Mouse (Mus musculus) thymus, adult 2 months (tissue): ENCODE data around the gene Rtn1. TPM values are rescaled to one million over a fixed set of nuclear protein-coding genes. Genes with fewer than 3 reads are reported as not detected.

Source experiments
- DNase-seq: peaks from one replicate; pipeline ENCODE4 v3.0.0; 2021
- H3K27ac ChIP-seq: fragments of 200-500 bp; 2 replicates; pipeline ENCODE4 v1.5.1; 2012; ENCODE audit warnings: low read length, control low read depth; ENCODE audit not compliant: control insufficient read depth, insufficient read depth
- H3K27me3 ChIP-seq: fragments of 200-500 bp; 2 replicates; pipeline ENCODE4 v1.6.1; 2012; ENCODE audit warnings: mild to moderate bottlenecking, low read length, moderate library complexity, mixed read lengths; ENCODE audit not compliant: control insufficient read depth, insufficient read depth
- H3K36me3 ChIP-seq: fragments of 200-500 bp; 2 replicates; pipeline ENCODE4 v1.6.1; 2012; ENCODE audit warnings: mild to moderate bottlenecking, low read length, moderate library complexity; ENCODE audit not compliant: control insufficient read depth, insufficient read depth
- H3K4me1 ChIP-seq: fragments of 200-500 bp; replicated peaks from 2 replicates; pipeline ENCODE4 v1.6.1; 2012; ENCODE audit warnings: low read length; ENCODE audit not compliant: control insufficient read depth, insufficient read depth
- H3K4me3 ChIP-seq: fragments of 200-500 bp; 2 replicates; pipeline ENCODE4 v1.5.1; 2012; ENCODE audit warnings: mild to moderate bottlenecking, low read length, control low read depth, moderate library complexity; ENCODE audit not compliant: control insufficient read depth, insufficient read depth
- CTCF ChIP-seq: fragments of 200-500 bp; IDR thresholded peaks from 2 replicates; pipeline ENCODE4 v1.5.1; 2012; ENCODE audit warnings: mild to moderate bottlenecking, control low read depth, low read length, moderate library complexity, borderline replicate concordance; ENCODE audit not compliant: control insufficient read depth, poor library complexity, insufficient read depth; ENCODE audit errors: extremely low read depth
- POLR2A ChIP-seq: fragments of 200-500 bp; IDR thresholded peaks from 2 replicates; pipeline ENCODE4 v1.6.1; 2012; ENCODE audit warnings: mild to moderate bottlenecking, low read length, control low read depth, moderate library complexity; ENCODE audit not compliant: control insufficient read depth, poor library complexity, insufficient read depth; ENCODE audit errors: extremely low read depth
- WGBS: fragments of 180-500 bp; shearing (Covaris S2); methylation state at CpG from one replicate; pipeline ENCODE4 v1.1.7; 2018; 5-methylcytosine and 5-hydroxymethylcytosine counted together
- polyA plus RNA-seq: library from polyadenylated mRNA; depleted of rRNA; stranded (reverse); fragments of >200 nt; gene quantifications from 2 replicates; pipeline ENCODE4 v1.2.3, GENCODE M21; 2012; rRNA removed

Gene Rtn1
- 1.6 and 1.9 TPM in 2 replicates for polyA plus RNA-seq

DNA sequence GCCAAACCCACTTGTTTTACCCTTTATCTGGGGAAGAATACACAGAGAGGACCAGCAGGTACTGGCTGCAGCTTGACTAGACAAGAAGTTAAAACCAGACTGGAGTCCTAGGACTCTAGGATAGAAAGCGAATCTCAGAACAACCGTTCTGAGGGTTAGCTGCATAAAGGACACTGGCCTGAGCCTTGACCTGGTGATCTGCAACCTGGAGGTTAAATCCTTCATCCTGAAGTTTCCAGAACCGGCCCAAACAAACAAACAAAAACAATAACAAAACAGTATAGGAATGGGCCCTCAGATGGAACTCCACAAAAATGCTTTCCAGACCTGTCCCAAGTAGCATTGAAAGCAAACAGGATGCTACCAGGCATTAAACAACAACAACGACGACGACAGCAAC is at the start of gene Rtn1:
Rtn1 (minus strand) TSS at position 101 of the 400 bp plus-strand sequence.
- H3K36me3 ChIP-seq = no peaks in the 10 kb centered on the region
- H3K27me3 ChIP-seq = peaks cover 7% of the 10 kb centered on the region
- no peaks in the 10 kb centered on the region for H3K4me1 ChIP-seq
- H3K27ac ChIP-seq = no peak within 1 kb of the TSS
- TF ChIP-seq POLR2A (no peak), CTCF (no peak)
- DNase-seq = no peak
- WGBS = 44% methylated on average over 6 of the region's 6 CpGs
- peak within 1 kb of the TSS; percentile 12; the same call in 1 of the 2 replicates for H3K4me3 ChIP-seq

DNA sequence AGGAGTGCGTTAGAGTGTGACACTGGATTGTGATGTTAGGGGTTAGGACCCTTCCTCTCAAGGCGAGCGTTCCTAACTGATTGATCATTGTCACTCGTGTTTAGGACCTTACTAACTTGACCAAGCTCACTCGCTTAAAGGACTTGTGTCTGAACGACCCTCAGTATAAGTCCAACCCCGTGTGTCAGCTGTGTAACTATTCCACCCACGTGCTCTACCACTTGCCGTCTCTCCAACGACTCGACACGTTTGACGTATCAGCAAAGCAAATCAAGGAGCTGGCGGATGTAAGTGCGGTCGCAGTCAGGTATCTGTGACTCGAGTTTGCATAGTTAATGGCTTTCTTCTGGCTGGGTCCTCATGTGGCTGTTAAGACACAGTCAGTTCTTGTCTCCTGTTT is 45.1 kb upstream of the Rtn1 start:
- WGBS = 88% methylated on average over 17 of the region's 17 CpGs
- no peak overlapping the region for H3K4me3 ChIP-seq
- TF ChIP-seq POLR2A = no peak
- no peak for TF ChIP-seq CTCF
- DNase-seq = no peak
- H3K27me3 ChIP-seq = no peaks in the 10 kb centered on the region
- no peaks in the 10 kb centered on the region for H3K36me3 ChIP-seq
- H3K4me1 ChIP-seq = no peaks in the 10 kb centered on the region
- H3K27ac ChIP-seq = no peak overlapping the region

DNA sequence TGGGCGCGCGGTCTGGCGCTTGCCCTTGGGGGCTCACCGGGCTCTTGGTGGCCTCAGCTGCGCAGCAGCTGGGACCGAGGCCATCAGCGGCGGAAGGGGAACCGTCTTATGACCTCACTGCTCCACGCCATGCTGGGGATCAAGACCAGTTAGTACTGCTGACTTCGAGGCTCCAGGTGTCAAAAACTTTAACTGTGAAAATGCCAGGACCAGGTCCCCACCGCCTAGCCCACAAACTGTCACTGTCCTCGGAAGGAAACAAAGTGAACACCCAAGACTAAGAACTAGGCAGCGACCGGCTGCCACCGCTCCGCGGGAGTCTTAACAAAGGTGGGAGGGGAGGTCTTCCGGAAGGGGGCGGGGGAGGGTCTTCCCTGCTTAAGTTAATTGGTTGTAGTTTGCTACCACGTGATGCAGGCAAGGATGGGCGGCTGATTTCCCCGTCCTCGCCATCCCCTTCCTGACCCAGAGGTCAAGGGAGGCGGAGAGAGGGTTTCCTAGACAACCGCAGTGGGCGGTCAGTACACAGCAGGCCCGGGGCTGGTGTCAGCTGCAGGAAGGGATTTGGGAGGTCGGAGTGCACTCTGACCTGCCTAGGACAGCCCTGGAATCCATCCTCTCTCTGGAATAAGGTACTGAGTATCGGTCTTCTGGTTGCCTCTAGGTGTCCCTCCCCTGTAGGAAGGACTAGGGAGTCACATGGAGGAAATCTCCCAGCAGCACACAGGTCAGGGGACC is 33.2 kb upstream of the Rtn1 start, which contains the start of gene Lrrc9:
Lrrc9 (plus strand) TSS at position 28 of the 738 bp plus-strand sequence.
- no peaks in the 10 kb centered on the region; the same call in 1 of the 2 replicates for H3K4me1 ChIP-seq
- H3K27ac ChIP-seq = no peak within 1 kb of the TSS
- no peaks in the 10 kb centered on the region; the same call in 1 of the 2 replicates for H3K27me3 ChIP-seq
- TF ChIP-seq POLR2A = no peak
- TF ChIP-seq CTCF = no peak
- no peaks in the 10 kb centered on the region for H3K36me3 ChIP-seq
- DNase-seq = peak; percentile 30
- 8% methylated on average over 31 of the region's 31 CpGs for WGBS
- H3K4me3 ChIP-seq = peak within 1 kb of the TSS; percentile 21

DNA sequence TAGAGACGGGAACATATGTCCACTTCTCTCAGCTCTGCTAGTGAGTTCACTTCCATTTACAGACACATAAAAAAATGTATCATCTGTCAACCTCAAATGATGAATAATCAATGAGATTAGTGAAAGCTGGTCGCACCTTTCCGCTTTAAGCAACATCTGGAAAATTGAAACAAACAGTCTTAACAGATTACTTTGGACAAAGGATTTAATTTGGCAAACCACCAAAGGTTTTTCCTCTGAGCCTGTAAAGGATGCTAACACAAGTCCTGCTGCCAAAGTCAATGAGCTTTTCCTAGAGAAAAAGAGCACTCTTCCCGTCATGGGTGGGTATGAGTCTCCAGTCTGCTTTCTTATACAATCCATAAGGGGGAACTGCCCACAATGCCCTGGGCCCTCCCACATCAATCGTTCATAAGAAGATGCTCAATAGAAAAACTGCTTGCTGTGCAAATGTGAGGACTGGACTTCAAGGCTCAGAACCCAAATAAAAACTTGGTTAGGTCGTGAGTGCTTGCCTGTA is 30.2 kb upstream of the Rtn1 start:
- Histone ChIP-seq H3K36me3 (no peaks in the 10 kb centered on the region), H3K27ac (no peak overlapping the region), H3K4me3 (no peak overlapping the region), H3K27me3 (no peaks in the 10 kb centered on the region; the same call in 1 of the 2 replicates), H3K4me1 (no peaks in the 10 kb centered on the region; the same call in 1 of the 2 replicates)
- DNase-seq = no peak
- TF ChIP-seq CTCF = no peak
- TF ChIP-seq POLR2A = no peak
- 89% methylated on average over 6 of the region's 6 CpGs for WGBS

DNA sequence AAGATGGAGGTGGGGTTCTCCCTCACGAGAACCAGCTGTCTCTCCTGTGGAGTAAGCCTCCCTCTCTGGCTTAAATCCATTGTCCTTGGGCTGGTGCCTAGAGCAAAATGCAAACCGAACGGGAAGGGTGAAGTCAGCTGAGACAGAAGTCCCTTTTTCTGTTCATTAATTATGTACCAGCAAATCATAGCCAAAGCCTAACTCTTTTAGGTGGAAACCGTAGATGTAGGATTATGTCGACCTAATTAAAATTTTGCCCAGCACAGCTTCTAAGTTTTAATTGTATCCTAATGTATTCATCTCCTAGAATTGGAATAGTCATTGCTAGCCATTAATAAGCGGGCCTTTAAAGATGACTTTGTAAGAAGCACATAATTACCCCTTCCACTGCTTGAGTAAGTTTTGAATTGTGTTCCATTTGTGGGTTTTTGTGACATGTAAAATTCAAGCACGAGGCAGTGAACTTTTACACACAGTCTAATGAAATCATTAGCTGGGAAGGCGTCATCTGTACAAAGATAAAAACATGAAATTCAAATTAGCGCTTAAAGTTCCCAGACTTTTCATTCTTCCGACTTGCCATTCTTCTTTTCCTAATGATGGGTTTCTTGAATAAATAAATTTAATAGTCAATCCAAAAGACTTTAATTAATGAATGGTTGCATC is 29.0 kb upstream of the Rtn1 start:
- Histone ChIP-seq H3K4me3 (no peak overlapping the region), H3K27me3 (no peaks in the 10 kb centered on the region; the same call in 1 of the 2 replicates), H3K27ac (no peak overlapping the region), H3K4me1 (no peaks in the 10 kb centered on the region; the same call in 1 of the 2 replicates), H3K36me3 (no peaks in the 10 kb centered on the region)
- TF ChIP-seq CTCF (no peak), POLR2A (no peak)
- DNase-seq = no peak
- WGBS = 92% methylated on average over 10 of the region's 10 CpGs

DNA sequence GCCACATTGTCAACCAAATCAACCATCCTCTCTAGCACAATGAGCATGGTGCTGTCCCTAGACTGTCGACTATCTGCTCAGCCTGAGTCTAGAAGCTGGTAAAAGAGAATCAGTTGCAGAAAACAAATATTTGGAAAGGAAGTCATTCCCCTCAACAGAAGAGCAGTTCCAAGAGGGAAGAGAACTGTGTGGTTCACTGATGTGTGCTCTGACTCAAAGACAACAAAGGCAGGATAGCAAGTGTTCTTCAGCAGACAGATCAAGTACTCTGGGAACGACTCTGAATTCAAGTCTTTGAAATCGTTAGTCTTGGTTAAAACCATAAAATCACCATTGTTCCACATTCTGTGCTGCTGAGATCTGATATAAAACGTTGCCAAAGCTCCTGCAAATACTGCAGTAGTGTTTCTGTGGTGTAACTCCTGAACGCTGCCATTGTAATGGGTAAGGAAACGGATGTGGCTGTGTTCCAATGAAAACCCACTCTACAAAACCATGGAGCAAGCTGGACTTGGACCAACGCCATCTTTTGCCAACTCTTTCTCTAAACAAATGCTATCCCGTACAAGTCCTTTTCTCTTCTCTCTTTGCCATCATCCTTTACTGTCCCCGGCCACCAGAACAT is 24.5 kb upstream of the Rtn1 start:
- no peaks in the 10 kb centered on the region for H3K4me1 ChIP-seq
- H3K27me3 ChIP-seq = no peaks in the 10 kb centered on the region
- 77% methylated on average over 9 of the region's 9 CpGs for WGBS
- no peak overlapping the region for H3K27ac ChIP-seq
- H3K36me3 ChIP-seq = no peaks in the 10 kb centered on the region
- no peak overlapping the region for H3K4me3 ChIP-seq
- TF ChIP-seq POLR2A (no peak), CTCF (no peak)
- DNase-seq = no peak
